Mouse (Mus musculus) liver, embryonic 11.5 days (tissue): ENCODE measurements around the gene Igfn1. TPM values are rescaled to one million over a fixed set of nuclear protein-coding genes. Genes with fewer than 3 reads are reported as not detected.

Source experiments
- ATAC-seq: fragments of 200-750 bp; cut with Nextera tagmentation; replicated peaks from 2 replicates; pipeline ENCODE4 v1.8.0; 2017; ENCODE audit warnings: moderate number of reproducible peaks, mild to moderate bottlenecking, moderate TSS enrichment, moderate library complexity; ENCODE audit not compliant: low FRiP score
- DNase-seq: peaks from one replicate; pipeline ENCODE4 v3.0.0-alpha.2; 2017; ENCODE audit warnings: low spot score
- H3K27ac ChIP-seq: fragments of 300-500 bp; sonication (generic); 2 replicates; pipeline ENCODE4 v1.5.1; 2014; ENCODE audit warnings: mild to moderate bottlenecking, low read depth, low read length, control low read depth
- H3K27me3 ChIP-seq: fragments of 300-500 bp; sonication (generic); replicated peaks from 2 replicates; pipeline ENCODE4 v1.6.1; 2014; ENCODE audit warnings: low read length, mixed read lengths; ENCODE audit not compliant: control insufficient read depth, insufficient read depth
- H3K36me3 ChIP-seq: fragments of 300-500 bp; sonication (generic); 2 replicates; pipeline ENCODE4 v1.6.1; 2014; ENCODE audit warnings: mild to moderate bottlenecking, low read length, moderate library complexity, mixed read lengths; ENCODE audit not compliant: control insufficient read depth, insufficient read depth
- H3K4me1 ChIP-seq: fragments of 300-500 bp; sonication (generic); replicated peaks from 2 replicates; pipeline ENCODE4 v1.6.1; 2014; ENCODE audit warnings: low read length, mixed read lengths; ENCODE audit not compliant: control insufficient read depth, insufficient read depth
- H3K4me2 ChIP-seq: fragments of 300-500 bp; sonication (generic); 2 replicates; pipeline ENCODE4 v1.6.1; 2014; ENCODE audit warnings: mild to moderate bottlenecking, control low read depth, moderate library complexity
- H3K4me3 ChIP-seq: fragments of 300-500 bp; sonication (generic); 2 replicates; pipeline ENCODE4 v1.5.1; 2014; ENCODE audit warnings: low read depth, low read length, control low read depth
- H3K9ac ChIP-seq: fragments of 300-500 bp; sonication (generic); 2 replicates; pipeline ENCODE4 v1.6.1; 2014; ENCODE audit warnings: low read depth, low read length, control low read depth
- H3K9me3 ChIP-seq: fragments of 300-500 bp; sonication (generic); 2 replicates; pipeline ENCODE4 v1.6.1; 2016; ENCODE audit warnings: low read length, inconsistent platforms, mixed read lengths; ENCODE audit not compliant: control insufficient read depth
- WGBS: fragments of 180-500 bp; shearing (Covaris S2); extraction: QIAGEN DNeasy Blood & Tissue Kit; methylation state at CpG from one replicate; pipeline ENCODE4 v1.1.7; 2014; 5-methylcytosine and 5-hydroxymethylcytosine counted together
- polyA plus RNA-seq: library from polyadenylated mRNA; unstranded; fragments of >200 nt; fragmentation: Nextera tagmentation; extraction: Ambion mirVana; gene quantifications from 2 replicates; pipeline ENCODE4 v1.2.1, GENCODE M21; 2014

Igfn1 gene
- polyA plus RNA-seq, 1 experiment from 2014 or later, result not detected

GRCm38 (mm10) chr1:135997537-135997936 lies 8.6 kb downstream of the Igfn1 start:
- Histone ChIP-seq H3K9me3 (no peaks in the 10 kb centered on the region), H3K27ac (no peak overlapping the region), H3K4me3 (no peak overlapping the region), H3K9ac (no peak overlapping the region), H3K4me1 (peaks cover 4% of the 10 kb centered on the region; the same call in 1 of the 2 replicates), H3K27me3 (0 out of 2 replicates have a peak, but pooled peaks cover 5% of the 10 kb centered on the region), H3K36me3 (no peaks in the 10 kb centered on the region), H3K4me2 (no peak overlapping the region)
- DNase-seq (no peak), ATAC-seq (no peak)
- 56% methylated on average over 7 of the region's 7 CpGs for WGBS

GRCm38 (mm10) chr1:135993470-135993869 lies 12.7 kb downstream of the Igfn1 start:
- no peaks in the 10 kb centered on the region for H3K36me3 ChIP-seq
- DNase-seq, result no peak
- H3K27ac ChIP-seq, result no peak overlapping the region
- no peak overlapping the region for H3K4me2 ChIP-seq
- peaks cover 4% of the 10 kb centered on the region; the same call in 1 of the 2 replicates for H3K4me1 ChIP-seq
- no peak overlapping the region for H3K4me3 ChIP-seq
- H3K27me3 ChIP-seq, result 0 out of 2 replicates have a peak, but pooled peaks cover 8% of the 10 kb centered on the region
- ATAC-seq, result no peak
- H3K9me3 ChIP-seq, result no peaks in the 10 kb centered on the region
- H3K9ac ChIP-seq, result no peak overlapping the region
- 60% methylated on average over 4 of the region's 4 CpGs for WGBS

GRCm38 (mm10) chr1:135989876-135990275 lies 16.3 kb downstream of the Igfn1 start:
- H3K36me3 ChIP-seq, result no peaks in the 10 kb centered on the region
- H3K4me1 ChIP-seq, result peaks cover 4% of the 10 kb centered on the region; the same call in 1 of the 2 replicates
- DNase-seq (no peak), ATAC-seq (no peak)
- H3K27ac ChIP-seq, result no peak overlapping the region
- H3K4me2 ChIP-seq, result no peak overlapping the region
- H3K27me3 ChIP-seq, result 0 out of 2 replicates have a peak, but pooled peaks cover 6% of the 10 kb centered on the region
- H3K9ac ChIP-seq, result no peak overlapping the region
- H3K4me3 ChIP-seq, result no peak overlapping the region
- H3K9me3 ChIP-seq, result no peaks in the 10 kb centered on the region

GRCm38 (mm10) chr1:135984105-135984504 lies 22.0 kb downstream of the Igfn1 start:
- no peaks in the 10 kb centered on the region for H3K9me3 ChIP-seq
- H3K9ac ChIP-seq, result no peak overlapping the region
- DNase-seq (no peak), ATAC-seq (no peak)
- 55% methylated on average over 5 of the region's 5 CpGs for WGBS
- H3K4me2 ChIP-seq, result no peak overlapping the region
- H3K36me3 ChIP-seq, result no peaks in the 10 kb centered on the region
- no peak overlapping the region for H3K27ac ChIP-seq
- H3K4me3 ChIP-seq, result no peak overlapping the region
- peaks cover 6% of the 10 kb centered on the region for H3K27me3 ChIP-seq
- H3K4me1 ChIP-seq, result no peaks in the 10 kb centered on the region

- 90% methylated on average over 3 of the region's 3 CpGs for WGBS
These were observed 33.6 kb downstream of the Igfn1 start for GRCm38 (mm10) chr1:135972576-135972975.

GRCm38 (mm10) chr1:135970486-135970885 lies 35.7 kb downstream of the Igfn1 start:
- H3K27me3 ChIP-seq, result peaks cover 5% of the 10 kb centered on the region; the same call in 1 of the 2 replicates
- no peak overlapping the region for H3K4me2 ChIP-seq
- H3K36me3 ChIP-seq, result no peaks in the 10 kb centered on the region
- 41% methylated on average over 2 of the region's 2 CpGs for WGBS
- no peak overlapping the region for H3K4me3 ChIP-seq
- H3K9me3 ChIP-seq, result no peaks in the 10 kb centered on the region
- DNase-seq, result no peak
- no peak overlapping the region for H3K27ac ChIP-seq
- H3K4me1 ChIP-seq, result no peaks in the 10 kb centered on the region
- no peak overlapping the region for H3K9ac ChIP-seq
- ATAC-seq, result no peak

More at GRCm38 (mm10) chr1:135972576-135972975, 33.6 kb downstream of the Igfn1 start:
- Histone ChIP-seq H3K36me3 (no peaks in the 10 kb centered on the region), H3K27ac (no peak overlapping the region), H3K27me3 (peaks cover 5% of the 10 kb centered on the region; the same call in 1 of the 2 replicates), H3K4me3 (no peak overlapping the region), H3K4me2 (no peak overlapping the region), H3K4me1 (no peaks in the 10 kb centered on the region), H3K9me3 (no peaks in the 10 kb centered on the region), H3K9ac (no peak overlapping the region)
- ATAC-seq (no peak), DNase-seq (no peak)

- Histone ChIP-seq H3K36me3 (no peaks in the 10 kb centered on the region), H3K27me3 (peaks cover 13% of the 10 kb centered on the region), H3K9me3 (no peaks in the 10 kb centered on the region), H3K9ac (no peak overlapping the region), H3K4me1 (no peaks in the 10 kb centered on the region), H3K4me2 (no peak overlapping the region), H3K27ac (no peak overlapping the region), H3K4me3 (no peak overlapping the region)
- 62% methylated on average over 4 of the region's 4 CpGs for WGBS
- DNase-seq (no peak), ATAC-seq (no peak)
These were observed 38.4 kb downstream of the Igfn1 start for GRCm38 (mm10) chr1:135967739-135968138.

- Histone ChIP-seq H3K27me3 (peaks cover 13% of the 10 kb centered on the region), H3K4me2 (no peak overlapping the region), H3K9ac (no peak overlapping the region), H3K4me1 (no peaks in the 10 kb centered on the region), H3K4me3 (no peak overlapping the region), H3K36me3 (no peaks in the 10 kb centered on the region), H3K9me3 (no peaks in the 10 kb centered on the region), H3K27ac (no peak overlapping the region)
- WGBS, result 74% methylated on average over 11 of the region's 11 CpGs
- DNase-seq, result no peak
- no peak for ATAC-seq
These were observed 41.6 kb downstream of the Igfn1 start for GRCm38 (mm10) chr1:135964561-135964960.

- peaks cover 11% of the 10 kb centered on the region for H3K27me3 ChIP-seq
- H3K4me2 ChIP-seq, result no peak overlapping the region
- ATAC-seq (no peak), DNase-seq (no peak)
- H3K9me3 ChIP-seq, result no peaks in the 10 kb centered on the region
- no peak overlapping the region for H3K9ac ChIP-seq
- H3K36me3 ChIP-seq, result no peaks in the 10 kb centered on the region
- no peak overlapping the region for H3K4me3 ChIP-seq
- no peak overlapping the region for H3K27ac ChIP-seq
- 63% methylated on average over 5 of the region's 5 CpGs for WGBS
- no peaks in the 10 kb centered on the region for H3K4me1 ChIP-seq
These were observed 43.0 kb downstream of the Igfn1 start for GRCm38 (mm10) chr1:135963177-135963576.
